Mouse (Mus musculus): ENCODE measurements around the gene Epm2aip1. TPM values are rescaled to one million over a fixed set of nuclear protein-coding genes. Genes with fewer than 3 reads are reported as not detected.

Gene Epm2aip1
- polyA plus RNA-seq, 1 experiment: 3.0 TPM

DNA sequence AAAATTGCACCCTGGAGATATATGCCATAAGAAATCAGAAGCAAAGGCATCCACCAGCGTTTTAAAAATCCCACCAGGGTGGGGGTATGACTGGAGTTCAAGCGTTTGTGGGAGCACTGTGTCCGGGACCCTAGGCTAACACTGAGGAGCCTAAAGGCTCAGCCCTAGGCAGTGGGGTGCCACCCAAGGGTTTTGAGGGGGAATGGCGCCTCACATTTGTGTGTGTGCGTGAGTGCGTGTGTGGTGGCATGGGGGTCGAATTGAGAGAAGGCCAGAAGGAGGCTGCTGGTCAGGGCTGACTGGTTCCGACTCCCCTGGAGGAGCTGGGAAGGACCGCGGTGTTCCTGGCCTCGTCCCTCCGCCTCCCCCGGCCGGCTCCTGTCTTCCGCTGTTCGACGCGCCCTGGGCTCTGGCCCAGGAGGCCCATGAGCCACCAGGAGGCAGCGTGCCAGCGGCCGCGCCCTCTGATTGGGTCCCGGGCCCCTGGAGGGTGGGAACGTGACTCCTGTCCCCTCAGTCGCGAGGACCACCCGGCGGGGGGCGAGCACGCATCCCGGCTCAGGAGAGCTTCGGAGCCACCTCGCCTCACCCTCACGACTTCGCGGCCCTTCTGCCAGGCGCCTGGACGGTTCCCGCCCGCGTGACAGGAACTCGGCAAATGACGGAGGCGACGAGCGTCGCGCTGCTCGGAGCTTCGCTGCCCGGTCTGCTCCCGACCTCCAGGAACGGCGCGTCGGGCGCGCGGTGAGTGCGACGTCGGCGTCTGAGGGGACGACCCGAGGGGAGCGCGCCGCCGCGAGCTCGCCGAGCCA is 39.5 kb downstream of the Epm2aip1 start, which contains the start of gene Trank1:
Trank1 (plus strand) TSS at position 709 of the 812 bp plus-strand sequence.
- H3K79me2 ChIP-seq (ENCODE audit: control insufficient read depth, insufficient read depth): no peaks in the 10 kb centered on the region
- H3K27me3 ChIP-seq (ENCODE audit: control insufficient read depth, insufficient read depth, insufficient read length): peaks cover 19% of the 10 kb centered on the region
- H3ac ChIP-seq (ENCODE audit: control insufficient read depth, insufficient read length, low read depth): no peak within 1 kb of the TSS
- H3K36me3 ChIP-seq (ENCODE audit: control insufficient read depth, insufficient read depth): no peaks in the 10 kb centered on the region
- TF ChIP-seq CTCF (IDR thresholded peaks at IDR 0.05; ENCODE audit: control insufficient read depth, insufficient read depth, insufficient read length): no peak
- no peak for TF ChIP-seq USF1 (IDR thresholded peaks at IDR 0.05; ENCODE audit: low read depth)
- TF ChIP-seq MYOG (IDR thresholded peaks at IDR 0.05; ENCODE audit: control insufficient read depth, extremely low read depth, insufficient read length): no peak
- TF ChIP-seq FOSL1 (IDR thresholded peaks at IDR 0.05; ENCODE audit: insufficient read depth, low read length, poor library complexity, severe bottlenecking): no peak
- no peak for TF ChIP-seq MYOD1 (IDR thresholded peaks at IDR 0.05; ENCODE audit: control insufficient read depth, insufficient read length, low read depth)
- no peak for TF ChIP-seq CEBPB (IDR thresholded peaks at IDR 0.05; ENCODE audit: low read depth)
- TF ChIP-seq MAX (IDR thresholded peaks at IDR 0.05): no peak
- H3K4me3 ChIP-seq (ENCODE audit: insufficient read depth, poor library complexity, severe bottlenecking): no peak within 1 kb of the TSS
- H3K79me3 ChIP-seq (ENCODE audit: low read depth): no peaks in the 10 kb centered on the region

DNA sequence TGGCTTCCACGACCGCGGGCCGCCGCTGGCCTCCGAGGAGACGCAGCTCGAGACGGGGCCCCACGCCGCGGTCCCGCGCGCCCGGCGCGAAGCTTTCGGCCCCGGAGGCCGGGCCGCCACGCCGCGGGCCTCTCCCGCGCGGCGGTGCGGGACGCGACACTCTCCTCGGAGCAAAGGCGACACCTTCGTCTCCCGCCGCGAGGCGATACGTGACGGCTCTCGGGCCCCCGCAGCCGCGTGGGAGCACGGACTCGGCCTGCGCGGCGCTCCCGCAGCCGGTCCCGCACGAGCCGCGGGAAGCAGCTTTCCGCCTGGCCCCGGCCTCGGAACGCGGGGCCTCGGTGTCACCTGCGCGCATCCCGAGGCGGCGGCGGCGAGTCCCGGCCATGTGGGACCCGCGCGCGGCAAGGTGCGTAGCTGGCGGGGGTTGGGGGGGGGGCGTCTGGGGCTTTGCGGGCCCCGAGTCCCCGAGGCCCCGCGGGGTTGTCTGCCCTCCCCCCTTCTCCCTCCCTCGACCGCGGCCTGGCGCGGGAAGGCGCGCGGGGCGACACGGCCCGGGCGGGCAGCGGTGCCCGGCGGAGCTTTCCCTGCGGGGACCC is 40.2 kb downstream of the Epm2aip1 start:
- Histone ChIP-seq H3ac (ENCODE audit: control insufficient read depth, insufficient read length, low read depth) (no peak overlapping the region), H3K4me3 (ENCODE audit: insufficient read depth, poor library complexity, severe bottlenecking) (no peak overlapping the region), H3K79me3 (ENCODE audit: low read depth) (no peaks in the 10 kb centered on the region), H3K27me3 (ENCODE audit: control insufficient read depth, insufficient read depth, insufficient read length) (peaks cover 19% of the 10 kb centered on the region), H3K36me3 (ENCODE audit: control insufficient read depth, insufficient read depth) (no peaks in the 10 kb centered on the region), H3K79me2 (ENCODE audit: control insufficient read depth, insufficient read depth) (no peaks in the 10 kb centered on the region)
- TF ChIP-seq CTCF (IDR thresholded peaks at IDR 0.05; ENCODE audit: control insufficient read depth, insufficient read depth, insufficient read length): no peak
- no peak for TF ChIP-seq FOSL1 (IDR thresholded peaks at IDR 0.05; ENCODE audit: insufficient read depth, low read length, poor library complexity, severe bottlenecking)
- no peak for TF ChIP-seq MYOD1 (IDR thresholded peaks at IDR 0.05; ENCODE audit: control insufficient read depth, insufficient read length, low read depth)

DNA sequence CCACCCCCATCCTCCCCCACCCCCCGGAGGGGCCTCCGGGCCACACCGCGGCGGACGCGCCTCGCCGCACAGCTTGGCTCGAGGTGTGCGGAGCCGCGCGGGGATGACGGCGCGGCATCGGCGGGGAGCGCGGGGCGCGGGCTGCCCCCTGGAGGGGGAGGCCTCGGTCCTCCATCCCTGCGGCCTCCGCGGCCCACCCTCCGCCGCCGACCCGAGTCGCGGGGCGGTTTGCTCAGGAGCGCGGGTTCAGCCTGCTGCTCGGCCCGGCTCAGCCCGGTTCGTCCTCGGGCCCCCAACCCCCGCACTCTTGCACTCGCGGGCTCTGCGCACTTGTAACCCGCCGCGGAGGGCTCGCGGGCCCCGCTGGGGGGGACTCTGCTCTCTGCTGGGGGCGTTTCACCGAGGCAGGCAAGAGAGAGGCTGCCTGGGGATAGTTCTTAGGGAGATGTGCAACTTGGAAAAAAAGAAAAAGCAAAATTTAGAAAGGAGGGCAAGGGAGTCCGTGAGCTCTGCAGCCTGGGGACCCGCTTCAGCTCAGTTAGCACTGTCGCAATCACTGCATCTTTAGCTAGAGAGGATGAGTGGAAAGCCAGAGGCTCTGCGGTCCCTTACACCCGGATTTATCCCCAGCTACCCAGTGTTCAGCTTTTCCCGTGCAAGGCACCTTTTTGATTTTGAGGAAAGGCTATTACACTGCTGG is 40.9 kb downstream of the Epm2aip1 start:
- Histone ChIP-seq H3K79me3 (ENCODE audit: low read depth) (no peaks in the 10 kb centered on the region), H3K79me2 (ENCODE audit: control insufficient read depth, insufficient read depth) (no peaks in the 10 kb centered on the region), H3ac (ENCODE audit: control insufficient read depth, insufficient read length, low read depth) (no peak overlapping the region), H3K36me3 (ENCODE audit: control insufficient read depth, insufficient read depth) (no peaks in the 10 kb centered on the region), H3K4me3 (ENCODE audit: insufficient read depth, poor library complexity, severe bottlenecking) (no peak overlapping the region), H3K27me3 (ENCODE audit: control insufficient read depth, insufficient read depth, insufficient read length) (peaks cover 19% of the 10 kb centered on the region)
- TF ChIP-seq CEBPB (IDR thresholded peaks at IDR 0.05; ENCODE audit: low read depth) (no peak), MYOD1 (IDR thresholded peaks at IDR 0.05; ENCODE audit: control insufficient read depth, insufficient read length, low read depth) (no peak), MAX (IDR thresholded peaks at IDR 0.05) (no peak), MYOG (IDR thresholded peaks at IDR 0.05; ENCODE audit: control insufficient read depth, extremely low read depth, insufficient read length) (no peak), FOSL1 (IDR thresholded peaks at IDR 0.05; ENCODE audit: insufficient read depth, low read length, poor library complexity, severe bottlenecking) (no peak)

DNA sequence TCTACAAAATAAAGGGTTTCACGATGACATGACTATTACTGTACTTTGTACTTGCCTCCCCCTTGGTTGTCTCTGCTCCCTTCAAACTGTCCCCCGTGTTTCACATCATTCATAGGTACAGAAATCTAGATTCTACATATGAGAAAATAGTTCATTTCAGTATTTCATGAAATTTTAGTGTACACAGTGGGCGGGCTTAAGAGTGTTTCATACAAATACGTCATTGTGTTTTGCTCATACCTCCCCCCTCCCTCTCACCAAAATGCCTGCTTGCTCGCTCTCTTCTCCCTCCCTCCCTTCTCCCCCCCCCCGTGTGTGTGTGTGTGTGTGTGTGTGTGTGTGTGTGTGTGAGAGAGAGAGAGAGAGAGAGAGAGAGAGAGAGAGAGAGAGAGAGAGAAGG is 41.6 kb downstream of the Epm2aip1 start:
- H3K79me2 ChIP-seq (ENCODE audit: control insufficient read depth, insufficient read depth): no peaks in the 10 kb centered on the region
- H3K4me3 ChIP-seq (ENCODE audit: insufficient read depth, poor library complexity, severe bottlenecking): no peak overlapping the region
- H3K79me3 ChIP-seq (ENCODE audit: low read depth): no peaks in the 10 kb centered on the region
- no peak overlapping the region for H3ac ChIP-seq (ENCODE audit: control insufficient read depth, insufficient read length, low read depth)
- H3K36me3 ChIP-seq (ENCODE audit: control insufficient read depth, insufficient read depth): no peaks in the 10 kb centered on the region
- peaks cover 19% of the 10 kb centered on the region for H3K27me3 ChIP-seq (ENCODE audit: control insufficient read depth, insufficient read depth, insufficient read length)
- no peak for TF ChIP-seq CEBPB (IDR thresholded peaks at IDR 0.05; ENCODE audit: low read depth)
- no peak for TF ChIP-seq FOSL1 (IDR thresholded peaks at IDR 0.05; ENCODE audit: insufficient read depth, low read length, poor library complexity, severe bottlenecking)
- no peak for TF ChIP-seq MAX (IDR thresholded peaks at IDR 0.05)
- no peak for TF ChIP-seq USF1 (IDR thresholded peaks at IDR 0.05; ENCODE audit: low read depth)
- TF ChIP-seq MYOG (IDR thresholded peaks at IDR 0.05; ENCODE audit: control insufficient read depth, extremely low read depth, insufficient read length): no peak
- no peak for TF ChIP-seq CTCF (IDR thresholded peaks at IDR 0.05; ENCODE audit: control insufficient read depth, insufficient read depth, insufficient read length)
- no peak for TF ChIP-seq MYOD1 (IDR thresholded peaks at IDR 0.05; ENCODE audit: control insufficient read depth, insufficient read length, low read depth)

DNA sequence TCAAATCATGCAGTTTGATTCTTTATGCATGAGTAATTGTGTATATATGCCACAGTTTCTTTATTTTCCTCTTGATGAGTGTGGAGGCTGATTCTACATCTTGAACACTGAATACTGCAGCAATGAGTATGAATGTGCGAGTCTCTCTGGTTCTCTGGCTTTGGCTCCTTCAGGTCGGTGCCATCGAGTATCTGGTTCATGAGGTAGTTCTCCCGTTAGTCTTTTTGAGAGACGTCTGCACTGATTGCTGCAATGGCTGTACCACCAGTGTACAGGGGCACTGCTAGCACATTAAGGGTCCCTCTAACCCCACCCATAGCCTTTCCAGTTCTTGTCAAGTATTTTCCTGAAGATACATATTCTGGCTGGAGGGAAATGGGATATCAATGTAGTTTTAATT is 42.1 kb downstream of the Epm2aip1 start:
- no peaks in the 10 kb centered on the region for H3K79me2 ChIP-seq (ENCODE audit: control insufficient read depth, insufficient read depth)
- H3ac ChIP-seq (ENCODE audit: control insufficient read depth, insufficient read length, low read depth): no peak overlapping the region
- TF ChIP-seq MYOD1 (IDR thresholded peaks at IDR 0.05; ENCODE audit: control insufficient read depth, insufficient read length, low read depth): no peak
- no peak for TF ChIP-seq FOSL1 (IDR thresholded peaks at IDR 0.05; ENCODE audit: insufficient read depth, low read length, poor library complexity, severe bottlenecking)
- no peak for TF ChIP-seq MAX (IDR thresholded peaks at IDR 0.05)
- no peak for TF ChIP-seq CTCF (IDR thresholded peaks at IDR 0.05; ENCODE audit: control insufficient read depth, insufficient read depth, insufficient read length)
- no peak for TF ChIP-seq MYOG (IDR thresholded peaks at IDR 0.05; ENCODE audit: control insufficient read depth, extremely low read depth, insufficient read length)
- no peak for TF ChIP-seq CEBPB (IDR thresholded peaks at IDR 0.05; ENCODE audit: low read depth)
- no peak for TF ChIP-seq USF1 (IDR thresholded peaks at IDR 0.05; ENCODE audit: low read depth)
- no peaks in the 10 kb centered on the region for H3K79me3 ChIP-seq (ENCODE audit: low read depth)
- H3K27me3 ChIP-seq (ENCODE audit: control insufficient read depth, insufficient read depth, insufficient read length): peaks cover 19% of the 10 kb centered on the region
- no peaks in the 10 kb centered on the region for H3K36me3 ChIP-seq (ENCODE audit: control insufficient read depth, insufficient read depth)
- no peak overlapping the region for H3K4me3 ChIP-seq (ENCODE audit: insufficient read depth, poor library complexity, severe bottlenecking)

Measured in C2C12 (cell line).